Comparison of ENCODE assay signal across 8 mouse cellular contexts in the genomic region with DNA sequence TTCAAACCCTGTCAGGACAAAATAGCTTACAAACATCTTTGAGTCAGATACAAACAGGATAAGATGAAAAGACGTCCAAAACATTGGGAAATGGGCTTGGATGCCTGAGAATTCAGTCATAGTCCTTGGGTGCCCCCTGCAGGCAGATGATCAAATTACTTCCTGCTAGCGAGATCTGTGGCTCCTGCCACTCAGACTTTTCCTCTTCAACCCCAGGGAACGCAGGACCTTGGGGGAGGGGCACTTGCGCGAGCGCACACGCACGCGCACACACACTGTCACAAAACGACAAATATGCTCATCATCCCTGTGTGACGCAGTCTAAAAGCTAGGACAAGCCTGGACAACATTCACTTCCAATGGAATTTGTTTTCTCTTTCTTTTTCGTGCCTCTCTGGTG. TPM values are rescaled to one million over a fixed set of nuclear protein-coding genes. Genes with fewer than 3 reads are reported as not detected.
A peak's percentile ranks its signal among the peaks of the same experiment; 100 is the strongest.
DNase-seq lines count a peak whose midpoint lies in the region; ATAC-seq lines count a peak whose summit lies in the region.

No protein-coding gene starts in this region.

- DNase-seq in B cell, adult 2 months = peak; percentile 85 to 88
- peak; percentile 94 for DNase-seq in brain, adult 2 months (ENCODE audit: low read depth, low spot score)
- peak; percentile 87 for DNase-seq in liver
- peak; percentile 24 to 74 for DNase-seq in monocyte, adult 2 months (ENCODE audit: low read depth in 1 of 2, low spot score in 2 of 2)
- DNase-seq in spleen, postnatal 14 days (ENCODE audit: low spot score in 2 of 2) = peak; percentile 52 to 69

- no peak overlapping the region for H3K27ac ChIP-seq in heart, embryonic 12.5 days (ENCODE audit: poor library complexity, severe bottlenecking)
- no peak overlapping the region for H3K27ac ChIP-seq in kidney, embryonic 16.5 days (ENCODE audit: low read length)

- peaks cover 26% of the 10 kb centered on the region for H3K4me1 ChIP-seq in heart, embryonic 12.5 days (replicated peaks)
- H3K4me1 ChIP-seq in kidney, embryonic 16.5 days (ENCODE audit: insufficient read depth, low read length) = peaks cover 21% of the 10 kb centered on the region

- ATAC-seq in erythroblast, adult 5-6 weeks (replicated peaks; ENCODE audit: low FRiP score, poor library complexity, severe bottlenecking) = peak; percentile 50; the same call in 1 of the 2 replicates
- ATAC-seq in heart, embryonic 12.5 days (ENCODE audit: insufficient number of reproducible peaks, low FRiP score) = no peak
- ATAC-seq in kidney, embryonic 16.5 days (ENCODE audit: low FRiP score, low TSS enrichment) = no peak

- peak overlapping the region; percentile 45; the same call in 1 of the 2 replicates for H3K9ac ChIP-seq in heart, embryonic 12.5 days
- H3K9ac ChIP-seq in kidney, embryonic 16.5 days (replicated peaks; ENCODE audit: low read length) = no peak overlapping the region

- peaks cover 33% of the 10 kb centered on the region for H3K27me3 ChIP-seq in heart, embryonic 12.5 days (replicated peaks)
- H3K27me3 ChIP-seq in kidney, embryonic 16.5 days (ENCODE audit: insufficient read depth, low read length) = 0 out of 2 replicates have a peak, but pooled peaks cover 5% of the 10 kb centered on the region

- no peaks in the 10 kb centered on the region for H3K9me3 ChIP-seq in heart, embryonic 12.5 days (replicated peaks)
- H3K9me3 ChIP-seq in kidney, embryonic 16.5 days (ENCODE audit: low read length) = no peaks in the 10 kb centered on the region

- no peaks in the 10 kb centered on the region for H3K36me3 ChIP-seq in heart, embryonic 12.5 days
- no peaks in the 10 kb centered on the region for H3K36me3 ChIP-seq in kidney, embryonic 16.5 days (ENCODE audit: insufficient read depth, low read length)

- 2% methylated on average over 12 of the region's 12 CpGs for WGBS in heart, embryonic 12.5 days
- 1% methylated on average over 12 of the region's 12 CpGs for WGBS in kidney, embryonic 16.5 days

- H3K4me2 ChIP-seq in heart, embryonic 12.5 days = peak overlapping the region; percentile 75
- peak overlapping the region; percentile 48 for H3K4me2 ChIP-seq in kidney, embryonic 16.5 days (replicated peaks; ENCODE audit: low read depth, low read length)

- peak overlapping the region; percentile 46 for H3K4me3 ChIP-seq in heart, embryonic 12.5 days
- peak overlapping the region; percentile 28 for H3K4me3 ChIP-seq in kidney, embryonic 16.5 days (ENCODE audit: low read length)

RNA-seq across cellular contexts. Expression of a gene that starts 11.9 kb away (rescaled TPM):
- total RNA-seq in erythroblast, adult 5-6 weeks (2015; ENCODE audit: low replicate concordance) = not detected in 2 replicates
- total RNA-seq in erythroblast, adult 5-6 weeks (2017; ENCODE audit: low replicate concordance) = not detected in 2 replicates
- polyA plus RNA-seq in heart, embryonic 12.5 days (2016; fragmentation: Nextera tagmentation; extraction: Ambion mirVana) = not detected in 2 replicates
- polyA plus RNA-seq in kidney, embryonic 16.5 days (2015; fragmentation: Nextera tagmentation; extraction: Ambion mirVana) = 3.2 and 4.0 TPM in 2 replicates

RNA-seq across cellular contexts. Expression of a gene that starts 12.6 kb away (rescaled TPM):
- total RNA-seq in erythroblast, adult 5-6 weeks (2015; ENCODE audit: low replicate concordance) = 14.0 and 23.6 TPM in 2 replicates
- total RNA-seq in erythroblast, adult 5-6 weeks (2017; ENCODE audit: low replicate concordance) = 3.5 and 16.2 TPM in 2 replicates
- polyA plus RNA-seq in heart, embryonic 12.5 days (2016; fragmentation: Nextera tagmentation; extraction: Ambion mirVana) = 63.1 and 67.1 TPM in 2 replicates
- polyA plus RNA-seq in kidney, embryonic 16.5 days (2015; fragmentation: Nextera tagmentation; extraction: Ambion mirVana) = 56.4 and 74.0 TPM in 2 replicates
